Mouse (Mus musculus): ENCODE data around the gene Olfr482. TPM values are rescaled to one million over a fixed set of nuclear protein-coding genes. Genes with fewer than 3 reads are reported as not detected.

Olfr482 gene
- polyA plus RNA-seq, 1 experiment from 2014 or later = not detected

Other genes starting within 250 kb of the Olfr482 start
- gene Olfr472, start 199.7 kb downstream of the Olfr482 start, polyA plus RNA-seq (2014; fragmentation: Nextera tagmentation; extraction: Ambion mirVana) = not detected in 2 replicates
- gene Olfr473, start 167.1 kb downstream of the Olfr482 start, polyA plus RNA-seq (2014; fragmentation: Nextera tagmentation; extraction: Ambion mirVana) = not detected in 2 replicates
- not detected in 2 replicates for gene Olfr474, start 142.9 kb downstream of the Olfr482 start, polyA plus RNA-seq (2014; fragmentation: Nextera tagmentation; extraction: Ambion mirVana)
- gene Olfr476, start 132.8 kb downstream of the Olfr482 start, polyA plus RNA-seq (2014; fragmentation: Nextera tagmentation; extraction: Ambion mirVana) = not detected in 2 replicates
- not detected in 2 replicates for gene Olfr477, start 110.9 kb downstream of the Olfr482 start, polyA plus RNA-seq (2014; fragmentation: Nextera tagmentation; extraction: Ambion mirVana)
- not detected in 2 replicates for gene Olfr478, start 63.6 kb downstream of the Olfr482 start, polyA plus RNA-seq (2014; fragmentation: Nextera tagmentation; extraction: Ambion mirVana)
- not detected in 2 replicates for gene Olfr479, start 46.9 kb downstream of the Olfr482 start, polyA plus RNA-seq (2014; fragmentation: Nextera tagmentation; extraction: Ambion mirVana)
- not detected in 2 replicates for gene Olfr480, start 30.2 kb downstream of the Olfr482 start, polyA plus RNA-seq (2014; fragmentation: Nextera tagmentation; extraction: Ambion mirVana)
- not detected in 2 replicates for gene Olfr481, start 17.7 kb downstream of the Olfr482 start, polyA plus RNA-seq (2014; fragmentation: Nextera tagmentation; extraction: Ambion mirVana)
- not detected in 2 replicates for gene Olfr483, start 3.3 kb upstream of the Olfr482 start, polyA plus RNA-seq (2014; fragmentation: Nextera tagmentation; extraction: Ambion mirVana)
- not detected in 2 replicates for gene Olfr484, start 29.9 kb upstream of the Olfr482 start, polyA plus RNA-seq (2014; fragmentation: Nextera tagmentation; extraction: Ambion mirVana)
- gene Olfr485, start 62.3 kb upstream of the Olfr482 start, polyA plus RNA-seq (2014; fragmentation: Nextera tagmentation; extraction: Ambion mirVana) = not detected in 2 replicates
- not detected in 2 replicates for gene Olfr486, start 75.2 kb upstream of the Olfr482 start, polyA plus RNA-seq (2014; fragmentation: Nextera tagmentation; extraction: Ambion mirVana)
- gene Olfr487, start 117.0 kb upstream of the Olfr482 start, polyA plus RNA-seq (2014; fragmentation: Nextera tagmentation; extraction: Ambion mirVana) = not detected in 2 replicates
- not detected in 2 replicates for gene Olfr488, start 160.8 kb upstream of the Olfr482 start, polyA plus RNA-seq (2014; fragmentation: Nextera tagmentation; extraction: Ambion mirVana)
- not detected in 2 replicates for gene Olfr490, start 191.3 kb upstream of the Olfr482 start, polyA plus RNA-seq (2014; fragmentation: Nextera tagmentation; extraction: Ambion mirVana)
- not detected in 2 replicates for gene Olfr491, start 215.9 kb upstream of the Olfr482 start, polyA plus RNA-seq (2014; fragmentation: Nextera tagmentation; extraction: Ambion mirVana)
- not detected in 2 replicates for gene Olfr492, start 226.1 kb upstream of the Olfr482 start, polyA plus RNA-seq (2014; fragmentation: Nextera tagmentation; extraction: Ambion mirVana)
- gene Olfr493, start 249.4 kb upstream of the Olfr482 start, polyA plus RNA-seq (2014; fragmentation: Nextera tagmentation; extraction: Ambion mirVana) = not detected in 2 replicates

All from neural tube, embryonic 11.5 days (tissue).